Mouse (Mus musculus) forebrain, embryonic 16.5 days (tissue): ENCODE results near the gene Cwc25. TPM values are rescaled to one million over a fixed set of nuclear protein-coding genes. Genes with fewer than 3 reads are reported as not detected.
"Not testable (repeated sequence)": the region's sequence is repeated elsewhere in the genome, so short reads cannot be mapped to it uniquely, and the experiment has no call there.

Experiments
- ATAC-seq: fragments of 200-750 bp; cut with Nextera tagmentation; 2 replicates; pipeline ENCODE4 v1.8.0; 2017; ENCODE audit warnings: mild to moderate bottlenecking, moderate library complexity
- H3K27ac ChIP-seq: fragments of 300-500 bp; sonication (generic); 2 replicates; pipeline ENCODE4 v1.5.1; 2014; ENCODE audit warnings: low read length, control low read depth
- H3K27me3 ChIP-seq: fragments of 300-500 bp; sonication (generic); replicated peaks from 2 replicates; pipeline ENCODE4 v1.6.1; 2014; ENCODE audit warnings: low read length; ENCODE audit not compliant: control insufficient read depth, insufficient read depth
- H3K36me3 ChIP-seq: fragments of 300-500 bp; sonication (generic); 2 replicates; pipeline ENCODE4 v1.6.1; 2014; ENCODE audit not compliant: control insufficient read depth, insufficient read depth
- H3K4me1 ChIP-seq: fragments of 300-500 bp; sonication (generic); replicated peaks from 2 replicates; pipeline ENCODE4 v1.6.1; 2014; ENCODE audit warnings: low read length; ENCODE audit not compliant: control insufficient read depth, insufficient read depth
- H3K4me2 ChIP-seq: fragments of 300-500 bp; sonication (generic); 2 replicates; pipeline ENCODE4 v1.6.1; 2014; ENCODE audit warnings: mild to moderate bottlenecking, low read length, control low read depth
- H3K4me3 ChIP-seq: fragments of 300-500 bp; sonication (generic); replicated peaks from 2 replicates; pipeline ENCODE4 v1.5.1; 2014; ENCODE audit warnings: mild to moderate bottlenecking, low read length, control low read depth
- H3K9ac ChIP-seq: fragments of 300-500 bp; sonication (generic); replicated peaks from 2 replicates; pipeline ENCODE4 v1.6.1; 2014; ENCODE audit warnings: low read depth, low read length, control low read depth
- H3K9me3 ChIP-seq: fragments of 300-500 bp; sonication (generic); 2 replicates; pipeline ENCODE4 v1.6.1; 2016; ENCODE audit warnings: low read length; ENCODE audit not compliant: control insufficient read depth
- WGBS: fragments of 180-500 bp; shearing (Covaris S2); extraction: QIAGEN DNeasy Blood & Tissue Kit; methylation state at CpG from one replicate; pipeline ENCODE4 v1.1.7; 2014; 5-methylcytosine and 5-hydroxymethylcytosine counted together
- polyA plus RNA-seq: library from polyadenylated mRNA; unstranded; fragments of >200 nt; fragmentation: Nextera tagmentation; extraction: Ambion mirVana; gene quantifications from 2 replicates; pipeline ENCODE4 v1.2.1, GENCODE M21; 2015

Gene Cwc25
- polyA plus RNA-seq, 1 experiment from 2014 or later: 19.5 TPM

- Histone ChIP-seq H3K36me3 (peaks cover 13% of the 10 kb centered on the region), H3K27me3 (no peaks in the 10 kb centered on the region), H3K9me3 (no peaks in the 10 kb centered on the region), H3K9ac (no peak overlapping the region), H3K4me3 (no peak overlapping the region), H3K27ac (no peak overlapping the region), H3K4me1 (no peaks in the 10 kb centered on the region), H3K4me2 (no peak overlapping the region)
- 86% methylated on average over 8 of the region's 8 CpGs for WGBS
- ATAC-seq: no peak
Observed at GRCm38 (mm10) chr11:97713896-97714295, 52.5 kb downstream of the Cwc25 start.

- Histone ChIP-seq H3K9me3 (no peaks in the 10 kb centered on the region), H3K36me3 (peaks cover 19% of the 10 kb centered on the region), H3K27ac (no peak overlapping the region), H3K4me2 (no peak overlapping the region), H3K9ac (no peak overlapping the region), H3K27me3 (no peaks in the 10 kb centered on the region), H3K4me1 (no peaks in the 10 kb centered on the region), H3K4me3 (no peak overlapping the region)
- ATAC-seq: no peak
- 94% methylated on average over 15 of the region's 15 CpGs for WGBS
Observed at GRCm38 (mm10) chr11:97712286-97712685, 54.1 kb downstream of the Cwc25 start.

GRCm38 (mm10) chr11:97711200-97711900 lies 55.0 kb downstream of the Cwc25 start:
- Histone ChIP-seq H3K9ac (no peak overlapping the region), H3K4me3 (no peak overlapping the region), H3K36me3 (peaks cover 28% of the 10 kb centered on the region), H3K4me2 (no peak overlapping the region), H3K9me3 (no peaks in the 10 kb centered on the region), H3K27ac (no peak overlapping the region), H3K27me3 (no peaks in the 10 kb centered on the region), H3K4me1 (no peaks in the 10 kb centered on the region)
- no peak for ATAC-seq
- 86% methylated on average over 13 of the region's 13 CpGs for WGBS

- not testable (repeated sequence) for H3K27me3 ChIP-seq, H3K27ac ChIP-seq, ATAC-seq, H3K4me3 ChIP-seq, H3K9me3 ChIP-seq, H3K4me2 ChIP-seq, H3K9ac ChIP-seq, H3K4me1 ChIP-seq
- 75% methylated on average over 2 of the region's 2 CpGs for WGBS
- H3K36me3 ChIP-seq: peaks cover 28% of the 10 kb centered on the region
Observed at GRCm38 (mm10) chr11:97710067-97710466, 56.3 kb downstream of the Cwc25 start.

- Histone ChIP-seq H3K4me2 (peak within 1 kb of the TSS; percentile 80), H3K36me3 (peaks cover 18% of the 10 kb centered on the region), H3K4me1 (peaks cover 26% of the 10 kb centered on the region), H3K9me3 (no peaks in the 10 kb centered on the region), H3K9ac (peak within 1 kb of the TSS; percentile 81), H3K27me3 (no peaks in the 10 kb centered on the region), H3K4me3 (peak within 1 kb of the TSS; percentile 93), H3K27ac (peak within 1 kb of the TSS; percentile 93)
- ATAC-seq: peak; percentile 87
- WGBS: under 1% methylated on average over 35 of the region's 35 CpGs
Observed at GRCm38 (mm10) chr11:97703039-97703826, 63.1 kb downstream of the Cwc25 start, which contains the start of gene Psmb3. TSS of gene Psmb3 (plus strand) at chr11:97703399.

GRCm38 (mm10) chr11:97702393-97702745 lies 64.0 kb downstream of the Cwc25 start:
- peak overlapping the region; percentile 70 for H3K9ac ChIP-seq
- H3K36me3 ChIP-seq: peaks cover 13% of the 10 kb centered on the region
- no peaks in the 10 kb centered on the region for H3K27me3 ChIP-seq
- no peaks in the 10 kb centered on the region for H3K9me3 ChIP-seq
- ATAC-seq: peak; percentile 13
- peak overlapping the region; percentile 93 for H3K4me3 ChIP-seq
- H3K27ac ChIP-seq: peak overlapping the region; percentile 93
- 0% methylated on average over 24 of the region's 24 CpGs for WGBS
- H3K4me2 ChIP-seq: peak overlapping the region; percentile 80
- peaks cover 33% of the 10 kb centered on the region for H3K4me1 ChIP-seq

GRCm38 (mm10) chr11:97701581-97702392 lies 64.6 kb downstream of the Cwc25 start:
- H3K4me3 ChIP-seq: peak overlapping the region; percentile 93
- peaks cover 8% of the 10 kb centered on the region for H3K36me3 ChIP-seq
- H3K9ac ChIP-seq: no peak overlapping the region
- no peaks in the 10 kb centered on the region for H3K9me3 ChIP-seq
- peaks cover 39% of the 10 kb centered on the region for H3K4me1 ChIP-seq
- H3K27ac ChIP-seq: peak overlapping the region; percentile 93
- H3K4me2 ChIP-seq: peak overlapping the region; percentile 80
- no peaks in the 10 kb centered on the region for H3K27me3 ChIP-seq
- no peak for ATAC-seq
- 40% methylated on average over 15 of the region's 15 CpGs for WGBS

- H3K4me2 ChIP-seq: peak overlapping the region; percentile 67
- 17% methylated on average over 30 of the region's 30 CpGs for WGBS
- no peak for ATAC-seq
Observed at GRCm38 (mm10) chr11:97700746-97701580, 65.4 kb downstream of the Cwc25 start.

More at GRCm38 (mm10) chr11:97700746-97701580, 65.4 kb downstream of the Cwc25 start:
- Histone ChIP-seq H3K9me3 (no peaks in the 10 kb centered on the region), H3K4me3 (peak overlapping the region; percentile 76), H3K9ac (peak overlapping the region; percentile 83), H3K36me3 (0 out of 2 replicates have a peak, but pooled peaks cover 2% of the 10 kb centered on the region), H3K4me1 (peaks cover 47% of the 10 kb centered on the region), H3K27me3 (no peaks in the 10 kb centered on the region), H3K27ac (peak overlapping the region; percentile 94)
